Mouse (Mus musculus) embryonic facial prominence, embryonic 11.5 days (tissue): ENCODE results near the gene Gm11084. TPM values are rescaled to one million over a fixed set of nuclear protein-coding genes. Genes with fewer than 3 reads are reported as not detected.
A peak's percentile ranks its signal among the peaks of the same experiment; 100 is the strongest.
"Not testable (repeated sequence)": the region's sequence is repeated elsewhere in the genome, so short reads cannot be mapped to it uniquely, and the experiment has no call there.

Experiments
- ATAC-seq: fragments of 200-750 bp; cut with Nextera tagmentation; replicated peaks from 2 replicates; pipeline ENCODE4 v1.8.0; 2017; ENCODE audit warnings: low read depth; ENCODE audit not compliant: insufficient number of reproducible peaks, low FRiP score, low TSS enrichment
- DNase-seq: peaks from one replicate; pipeline ENCODE4 v3.0.0-alpha.2; 2015; ENCODE audit warnings: low spot score
- H3K27ac ChIP-seq: fragments of 300-500 bp; sonication (generic); replicated peaks from 2 replicates; pipeline ENCODE4 v1.5.1; 2014; ENCODE audit warnings: mild to moderate bottlenecking, low read depth, low read length, control low read depth
- H3K27me3 ChIP-seq: fragments of 300-500 bp; sonication (generic); 2 replicates; pipeline ENCODE4 v1.6.1; 2014; ENCODE audit warnings: mild to moderate bottlenecking, low read length, moderate library complexity, mixed read lengths; ENCODE audit not compliant: control insufficient read depth, insufficient read depth
- H3K36me3 ChIP-seq: fragments of 300-500 bp; sonication (generic); replicated peaks from 2 replicates; pipeline ENCODE4 v1.6.1; 2014; ENCODE audit warnings: low read depth, mild to moderate bottlenecking, low read length, moderate library complexity, mixed read lengths; ENCODE audit not compliant: control insufficient read depth, insufficient read depth
- H3K4me1 ChIP-seq: fragments of 300-500 bp; sonication (generic); 2 replicates; pipeline ENCODE4 v1.6.1; 2014; ENCODE audit warnings: low read length, mixed read lengths; ENCODE audit not compliant: control insufficient read depth, insufficient read depth
- H3K4me2 ChIP-seq: fragments of 300-500 bp; sonication (generic); 2 replicates; pipeline ENCODE4 v1.6.1; 2014; ENCODE audit warnings: low read depth, mild to moderate bottlenecking, control low read depth, low read length, moderate library complexity
- H3K4me3 ChIP-seq: fragments of 300-500 bp; sonication (generic); 2 replicates; pipeline ENCODE4 v1.5.1; 2014; ENCODE audit warnings: low read depth, low read length, control low read depth
- H3K9ac ChIP-seq: fragments of 300-500 bp; sonication (generic); replicated peaks from 2 replicates; pipeline ENCODE4 v1.6.1; 2014; ENCODE audit warnings: mild to moderate bottlenecking, control low read depth, low read length
- H3K9me3 ChIP-seq: fragments of 300-500 bp; sonication (generic); replicated peaks from 2 replicates; pipeline ENCODE4 v1.6.1; 2016; ENCODE audit warnings: mild to moderate bottlenecking, low read length, inconsistent platforms, mixed read lengths; ENCODE audit not compliant: control insufficient read depth
- WGBS: fragments of 180-500 bp; shearing (Covaris S2); extraction: QIAGEN DNeasy Blood & Tissue Kit; methylation state at CpG from one replicate; pipeline ENCODE4 v1.1.7; 2014; 5-methylcytosine and 5-hydroxymethylcytosine counted together
- polyA plus RNA-seq: library from polyadenylated mRNA; unstranded; fragments of >200 nt; fragmentation: Nextera tagmentation; extraction: Ambion mirVana; gene quantifications from 2 replicates; pipeline ENCODE4 v1.2.1, GENCODE M21; 2014

The Gm11084 gene
- polyA plus RNA-seq, 1 experiment from 2014 or later = not detected

DNA sequence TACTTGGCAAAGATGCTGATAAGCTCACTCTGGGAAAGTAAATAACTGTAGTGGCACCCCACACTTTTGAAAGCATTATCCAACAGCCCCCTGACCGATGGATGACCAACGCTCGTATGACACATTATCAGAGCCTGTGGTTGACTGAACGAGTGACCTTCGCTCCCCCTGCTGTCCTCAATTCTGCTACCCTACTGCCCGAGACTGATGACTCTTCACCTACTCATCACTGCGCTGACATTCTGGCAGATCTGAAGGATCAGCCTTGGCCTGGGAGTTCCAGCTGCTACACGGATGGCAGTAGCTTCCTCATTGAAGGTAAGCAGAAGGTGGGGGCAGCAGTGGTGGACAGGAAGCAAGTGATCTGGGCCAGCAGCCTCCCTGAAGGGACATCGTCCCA lies 27.5 kb upstream of the Gm11084 start:
- not testable (repeated sequence) for H3K4me2 ChIP-seq, H3K4me3 ChIP-seq, H3K9me3 ChIP-seq, H3K4me1 ChIP-seq, DNase-seq, H3K27ac ChIP-seq, H3K36me3 ChIP-seq, H3K9ac ChIP-seq, ATAC-seq, H3K27me3 ChIP-seq
- WGBS = 87% methylated on average over 9 of the region's 9 CpGs

DNA sequence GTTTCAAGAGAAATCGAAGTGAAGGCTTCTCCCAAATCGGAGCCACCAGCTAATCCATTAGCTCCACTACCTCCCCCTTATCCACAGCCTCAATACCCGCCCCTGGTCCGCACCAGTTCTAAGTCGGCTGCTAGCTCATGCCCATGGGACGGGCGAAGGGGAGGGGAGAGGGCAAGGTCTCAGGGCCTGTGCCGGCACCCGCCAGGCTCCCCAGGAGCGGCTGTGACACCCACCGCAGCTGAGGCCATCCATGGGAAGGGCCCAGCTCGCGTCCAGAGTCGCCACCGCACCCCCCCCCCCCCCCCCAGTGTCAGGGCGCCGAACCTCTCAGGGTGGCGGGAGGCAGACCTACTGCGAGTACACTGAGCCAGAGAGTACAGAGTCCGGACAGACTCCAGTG lies 26.1 kb upstream of the Gm11084 start:
- Histone ChIP-seq H3K9ac (no peak overlapping the region), H3K4me2 (no peak overlapping the region), H3K9me3 (no peaks in the 10 kb centered on the region), H3K4me1 (no peaks in the 10 kb centered on the region), H3K4me3 (no peak overlapping the region), H3K27ac (no peak overlapping the region), H3K27me3 (no peaks in the 10 kb centered on the region), H3K36me3 (no peaks in the 10 kb centered on the region)
- 73% methylated on average over 19 of the region's 20 CpGs for WGBS
- ATAC-seq = no peak
- peak; percentile 84 for DNase-seq

DNA sequence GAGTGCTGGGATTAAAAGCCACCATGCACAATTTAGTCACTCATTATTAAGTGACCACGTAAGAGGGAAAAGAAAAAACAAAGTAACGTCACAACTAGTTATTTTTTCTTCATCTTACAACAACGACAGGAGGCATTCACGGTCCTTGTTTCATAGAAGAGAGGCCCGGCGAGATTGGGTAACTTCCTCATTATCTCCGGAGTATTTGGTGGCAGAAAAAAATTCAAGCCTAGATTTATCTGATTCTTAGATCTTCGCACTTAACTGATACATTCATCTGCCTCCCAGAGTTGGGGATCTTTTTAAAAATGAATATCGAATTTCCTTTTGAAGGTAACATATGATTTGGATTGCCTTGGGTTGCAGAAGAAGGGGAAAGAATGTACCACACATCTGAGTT lies 21.0 kb upstream of the Gm11084 start:
- 90% methylated on average over 9 of the region's 9 CpGs for WGBS
- DNase-seq (no peak), ATAC-seq (no peak)
- H3K9me3 ChIP-seq = no peaks in the 10 kb centered on the region
- H3K4me3 ChIP-seq = no peak overlapping the region
- no peak overlapping the region for H3K9ac ChIP-seq
- no peaks in the 10 kb centered on the region for H3K36me3 ChIP-seq
- no peaks in the 10 kb centered on the region for H3K4me1 ChIP-seq
- H3K27me3 ChIP-seq = no peaks in the 10 kb centered on the region
- H3K4me2 ChIP-seq = no peak overlapping the region
- no peak overlapping the region for H3K27ac ChIP-seq

DNA sequence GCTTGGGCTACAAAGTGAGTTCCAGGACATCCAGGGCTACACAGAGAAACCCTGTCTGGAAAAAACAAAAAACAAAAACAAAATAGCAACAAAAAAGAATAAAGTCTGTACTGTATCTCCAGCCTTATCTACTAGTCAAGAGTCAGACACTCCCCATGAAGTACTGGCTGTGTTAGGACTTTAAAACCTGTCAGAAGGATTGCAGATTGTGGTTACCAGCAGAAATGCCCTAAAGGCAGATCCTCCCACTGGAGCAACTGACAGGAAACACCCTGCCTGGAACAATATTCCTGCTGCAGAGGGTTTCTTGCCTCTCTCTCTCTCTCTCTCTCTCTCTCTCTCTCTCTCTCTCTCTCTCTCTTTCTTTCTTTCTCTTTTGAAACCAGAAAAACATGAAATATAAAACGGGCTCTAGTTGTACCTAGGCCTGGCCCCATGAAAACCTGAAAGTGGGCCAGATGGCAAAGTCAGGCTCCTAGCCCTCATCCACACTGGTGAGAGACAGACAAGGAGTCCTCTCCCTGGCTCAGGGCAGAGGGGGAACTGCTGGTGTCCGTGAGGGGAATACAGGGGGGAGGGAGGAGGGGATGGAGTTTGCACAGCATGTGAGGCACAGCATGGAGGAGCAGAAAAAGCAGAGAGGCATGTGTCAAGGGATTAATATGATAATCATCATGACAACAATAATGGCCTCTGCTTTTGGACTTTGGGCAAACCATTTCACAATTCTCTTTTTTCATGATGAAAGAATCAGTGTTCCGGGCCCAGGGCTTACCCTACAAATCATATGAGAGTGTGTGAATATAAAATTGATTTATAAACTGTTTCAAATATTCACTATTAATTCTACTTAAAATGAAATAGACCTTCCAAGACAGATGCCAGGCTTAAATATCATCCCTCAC lies 19.3 kb upstream of the Gm11084 start:
- Histone ChIP-seq H3K9ac (no peak overlapping the region), H3K4me3 (no peak overlapping the region), H3K36me3 (no peaks in the 10 kb centered on the region), H3K27me3 (no peaks in the 10 kb centered on the region), H3K9me3 (no peaks in the 10 kb centered on the region), H3K4me1 (no peaks in the 10 kb centered on the region), H3K4me2 (no peak overlapping the region), H3K27ac (no peak overlapping the region)
- DNase-seq = peak; percentile 51
- 50% methylated on average over 3 of the region's 3 CpGs for WGBS
- no peak for ATAC-seq

DNA sequence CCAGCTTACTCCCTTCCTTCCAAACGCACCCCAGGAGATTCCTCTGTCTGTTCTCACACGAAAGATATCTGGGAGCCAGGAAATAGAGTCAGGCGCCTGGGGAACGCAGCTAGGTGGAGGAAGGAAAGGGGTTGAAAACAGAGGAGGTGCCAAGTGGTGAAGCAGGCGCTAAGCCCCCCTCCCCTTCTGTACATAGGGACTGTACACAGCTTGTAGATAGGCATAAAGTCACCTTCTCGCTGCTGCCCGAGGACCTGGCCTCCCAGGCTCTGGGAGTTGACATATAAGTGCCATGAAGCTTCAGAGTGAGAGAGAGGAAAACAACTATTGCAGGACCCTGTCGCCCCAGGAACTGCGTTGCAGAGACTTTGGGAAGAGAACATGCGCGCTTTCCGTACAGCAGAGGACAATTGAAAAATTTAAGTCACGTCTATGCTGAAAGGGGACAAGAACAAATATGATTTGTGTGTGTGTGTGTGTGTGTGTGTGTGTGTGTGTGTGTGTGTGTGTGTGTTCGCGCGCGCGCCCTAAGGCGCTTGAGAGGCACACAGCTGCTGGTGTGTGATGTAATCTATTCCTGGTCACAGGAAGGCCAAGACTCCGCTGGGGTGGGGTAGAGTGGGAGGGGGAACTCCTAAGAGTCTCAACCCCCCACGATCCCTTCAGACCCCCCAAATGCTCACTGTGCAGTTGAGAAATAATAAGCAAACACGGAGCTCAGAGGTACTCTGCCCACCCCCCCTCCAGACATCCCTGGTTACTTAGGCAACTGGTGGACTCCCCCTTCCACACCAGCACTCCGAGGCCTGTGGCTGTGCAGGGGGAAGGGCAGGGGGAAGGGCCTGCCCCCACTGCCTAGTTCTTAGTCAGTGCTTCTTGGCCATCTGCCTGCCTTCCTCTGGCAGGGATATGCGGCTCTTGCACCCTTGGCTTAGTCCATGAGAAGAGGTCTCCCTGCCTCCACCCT lies 17.5 kb upstream of the Gm11084 start:
- H3K27ac ChIP-seq = peak overlapping the region; percentile 38; the same call in 1 of the 2 replicates
- no peak overlapping the region; the same call in 1 of the 2 replicates for H3K9ac ChIP-seq
- H3K4me1 ChIP-seq = no peaks in the 10 kb centered on the region
- 28% methylated on average over 24 of the region's 24 CpGs for WGBS
- no peaks in the 10 kb centered on the region for H3K36me3 ChIP-seq
- peak overlapping the region; percentile 14; the same call in 1 of the 2 replicates for H3K4me2 ChIP-seq
- DNase-seq = peak; percentile 54
- H3K27me3 ChIP-seq = no peaks in the 10 kb centered on the region
- H3K9me3 ChIP-seq = no peaks in the 10 kb centered on the region
- H3K4me3 ChIP-seq = no peak overlapping the region
- ATAC-seq = peak; percentile 70; the same call in 1 of the 2 replicates

DNA sequence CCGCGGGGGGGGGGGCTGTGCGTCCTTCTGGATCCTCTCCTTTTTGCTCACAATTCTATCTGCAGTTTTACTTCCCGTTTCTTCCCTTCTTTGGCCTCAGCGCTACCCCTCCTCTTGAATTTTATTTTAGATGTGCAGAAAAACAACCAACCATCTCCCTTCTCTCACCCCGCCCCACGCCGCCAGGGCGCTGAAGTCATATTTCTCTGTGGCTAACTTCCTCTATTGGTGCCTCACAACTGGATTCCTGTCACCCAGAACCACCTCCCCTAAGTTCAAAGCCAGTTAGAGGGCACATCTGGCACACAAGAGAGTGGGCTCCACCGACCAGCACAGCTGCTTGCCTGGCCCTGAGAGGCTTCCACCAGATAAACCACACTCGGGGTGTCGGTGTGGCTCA lies 16.5 kb upstream of the Gm11084 start:
- Histone ChIP-seq H3K9me3 (no peaks in the 10 kb centered on the region), H3K4me2 (no peak overlapping the region), H3K27ac (no peak overlapping the region), H3K4me1 (no peaks in the 10 kb centered on the region), H3K36me3 (no peaks in the 10 kb centered on the region), H3K4me3 (no peak overlapping the region), H3K9ac (no peak overlapping the region), H3K27me3 (no peaks in the 10 kb centered on the region)
- ATAC-seq = no peak
- DNase-seq = no peak
- WGBS = 58% methylated on average over 11 of the region's 12 CpGs

DNA sequence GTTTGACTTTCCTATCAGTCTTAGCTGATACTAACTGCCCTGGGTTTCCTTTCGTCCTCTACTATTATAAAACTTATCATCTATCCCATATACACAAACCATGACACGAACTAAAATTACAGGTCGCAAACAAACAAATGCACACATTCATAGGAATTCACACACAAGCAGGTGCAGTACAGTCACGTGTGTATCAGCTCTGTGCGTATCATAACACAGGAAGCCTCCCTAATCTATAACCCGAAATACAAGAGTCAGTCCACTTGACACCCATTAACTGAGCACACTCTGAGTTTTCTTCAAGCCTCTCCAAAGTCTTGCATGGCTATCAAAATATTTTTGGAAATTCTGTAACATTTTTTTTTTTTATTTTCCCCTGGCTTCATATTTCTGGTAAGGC lies 15.9 kb upstream of the Gm11084 start:
- Histone ChIP-seq H3K4me3 (no peak overlapping the region), H3K27ac (no peak overlapping the region), H3K9me3 (no peaks in the 10 kb centered on the region), H3K4me2 (no peak overlapping the region), H3K9ac (no peak overlapping the region), H3K4me1 (no peaks in the 10 kb centered on the region), H3K27me3 (no peaks in the 10 kb centered on the region), H3K36me3 (no peaks in the 10 kb centered on the region)
- DNase-seq (no peak), ATAC-seq (no peak)
- 95% methylated on average over 6 of the region's 6 CpGs for whole genome bisulfite sequencing
